Mouse (Mus musculus) lung, postnatal 0 days (tissue): ENCODE data around the gene Rhbdl3.

Experiments used
- CTCF ChIP-seq: IDR thresholded peaks from 2 replicates; pipeline ENCODE4 v1.5.1; 2016; ENCODE audit warnings: antibody characterized with exemption, mild to moderate bottlenecking
- EP300 ChIP-seq: IDR thresholded peaks from 2 replicates; pipeline ENCODE4 v1.6.1; 2016; ENCODE audit warnings: antibody characterized with exemption, mild to moderate bottlenecking, control low read depth

DNA sequence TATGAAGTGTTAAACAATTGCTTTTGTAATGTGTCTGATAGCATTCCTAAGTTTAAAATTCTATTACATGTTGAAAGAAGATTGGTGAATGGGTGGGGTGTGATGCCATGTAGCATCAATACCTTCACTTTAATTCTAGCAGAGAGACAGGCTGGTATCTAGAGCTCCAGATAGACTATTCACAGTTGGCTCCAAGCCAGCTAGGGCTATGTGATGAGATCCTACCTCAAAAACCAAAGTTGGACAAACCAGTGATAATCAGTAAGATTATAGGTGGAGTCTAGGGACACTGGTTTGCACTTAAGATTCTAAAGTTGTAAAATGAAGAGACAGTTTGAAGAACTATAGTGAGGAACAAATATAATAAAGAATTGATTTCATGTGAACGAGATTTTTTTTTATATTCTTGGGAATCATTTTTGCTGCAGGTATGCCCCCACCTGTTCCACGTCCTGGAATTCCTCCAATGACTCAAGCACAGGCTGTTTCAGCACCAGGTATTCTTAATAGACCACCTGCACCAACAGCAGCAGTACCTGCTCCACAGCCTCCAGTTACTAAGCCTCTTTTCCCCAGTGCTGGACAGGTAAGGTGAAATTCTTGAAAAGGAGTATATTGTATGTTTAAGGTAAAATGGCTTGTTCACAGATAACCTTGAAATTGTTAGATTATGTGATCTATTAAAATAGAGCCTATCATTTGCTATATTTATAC, 90.9 kb downstream of the Rhbdl3 start:
- TF ChIP-seq CTCF (no peak), EP300 (no peak)
